22 mouse cellular contexts compared by ENCODE assay signal in genomic region chrX:17415163-17415562, GRCm38 (mm10).
A peak's percentile ranks its signal among the peaks of the same experiment; 100 is the strongest.
DNase-seq lines count a peak whose midpoint lies in the region; ATAC-seq and TF ChIP-seq lines count a peak whose summit lies in the region.
"Had no signal": no experiment of that assay in that cellular context is flagged by ENCODE, and none has a peak within 500 bp of the region (broad histone marks: within the 10 kb centered on the region; RNA-seq: fewer than 3 reads in every experiment).

No protein-coding gene starts in this region.

- DNase-seq in forebrain, embryonic 14.5 days (ENCODE audit: low spot score) = peak; percentile 2
- no peak for DNase-seq in forebrain, embryonic 11.5 days (ENCODE audit: low spot score)
- DNase-seq in forebrain, postnatal 0 days = peak; percentile 3
- no peak for DNase-seq in forebrain, embryonic 10.5 days (ENCODE audit: extremely low spot score, low spot score)
- DNase-seq: adrenal gland, adult 2 months; adrenal gland, adult 8-10 months; adrenal gland, postnatal 10 days; adrenal gland, postnatal 14 days; adrenal gland, postnatal 25 days; adrenal gland, postnatal 36 days; B cell, adult 2 months; cerebellum, adult 11 months; cerebellum, adult 11-12 months had no signal

- no peak overlapping the region for H3K27ac ChIP-seq in forebrain, embryonic 14.5 days (ENCODE audit: low read depth, low read length)
- no peak overlapping the region for H3K27ac ChIP-seq in forebrain, embryonic 12.5 days
- no peak overlapping the region for H3K27ac ChIP-seq in forebrain, embryonic 15.5 days (replicated peaks)
- H3K27ac ChIP-seq in forebrain, embryonic 13.5 days = no peak overlapping the region
- no peak overlapping the region for H3K27ac ChIP-seq in forebrain, embryonic 16.5 days (ENCODE audit: low read length)
- no peak overlapping the region for H3K27ac ChIP-seq in forebrain, embryonic 11.5 days (ENCODE audit: low read depth, low read length)
- no peak overlapping the region for H3K27ac ChIP-seq in forebrain, postnatal 0 days (ENCODE audit: low read depth, low read length)
- no peak overlapping the region for H3K27ac ChIP-seq in forebrain, embryonic 10.5 days

- WGBS in forebrain, embryonic 14.5 days = 72% methylated on average over 4 of the region's 4 CpGs
- WGBS in forebrain, embryonic 12.5 days = 77% methylated on average over 4 of the region's 4 CpGs
- WGBS in forebrain, embryonic 15.5 days = 69% methylated on average over 4 of the region's 4 CpGs
- 73% methylated on average over 4 of the region's 4 CpGs for WGBS in forebrain, embryonic 13.5 days
- 64% methylated on average over 4 of the region's 4 CpGs for WGBS in forebrain, embryonic 16.5 days
- WGBS in forebrain, embryonic 11.5 days = 85% methylated on average over 4 of the region's 4 CpGs
- WGBS in forebrain, postnatal 0 days = 63% methylated on average over 4 of the region's 4 CpGs
- 82% methylated on average over 4 of the region's 4 CpGs for WGBS in forebrain, embryonic 10.5 days

- H3K4me3 ChIP-seq in forebrain, embryonic 14.5 days (ENCODE audit: low read depth, low read length) = no peak overlapping the region
- H3K4me3 ChIP-seq in forebrain, embryonic 12.5 days (replicated peaks) = no peak overlapping the region
- no peak overlapping the region for H3K4me3 ChIP-seq in forebrain, embryonic 15.5 days
- no peak overlapping the region for H3K4me3 ChIP-seq in forebrain, embryonic 13.5 days
- H3K4me3 ChIP-seq in forebrain, embryonic 16.5 days (replicated peaks; ENCODE audit: low read length) = no peak overlapping the region
- H3K4me3 ChIP-seq in forebrain, embryonic 11.5 days (ENCODE audit: low read depth, low read length) = no peak overlapping the region
- H3K4me3 ChIP-seq in forebrain, postnatal 0 days (ENCODE audit: low read depth, low read length) = no peak overlapping the region
- H3K4me3 ChIP-seq in forebrain, embryonic 10.5 days = no peak overlapping the region

- TF ChIP-seq CTCF in forebrain, postnatal 0 days (IDR thresholded peaks at IDR 0.05; ENCODE audit: low read depth) = no peak

- H3K9ac ChIP-seq in forebrain, embryonic 14.5 days (ENCODE audit: low read length) = no peak overlapping the region
- no peak overlapping the region for H3K9ac ChIP-seq in forebrain, embryonic 12.5 days
- H3K9ac ChIP-seq in forebrain, embryonic 15.5 days (replicated peaks) = no peak overlapping the region
- H3K9ac ChIP-seq in forebrain, embryonic 13.5 days = no peak overlapping the region
- no peak overlapping the region for H3K9ac ChIP-seq in forebrain, embryonic 16.5 days (replicated peaks; ENCODE audit: low read depth, low read length)
- no peak overlapping the region for H3K9ac ChIP-seq in forebrain, embryonic 11.5 days (ENCODE audit: low read length)
- no peak overlapping the region for H3K9ac ChIP-seq in forebrain, postnatal 0 days

- ATAC-seq in forebrain, embryonic 14.5 days = no peak
- ATAC-seq in forebrain, embryonic 12.5 days (ENCODE audit: low FRiP score) = no peak
- ATAC-seq in forebrain, embryonic 15.5 days (replicated peaks) = peak; percentile 70; the same call in 1 of the 2 replicates
- ATAC-seq in forebrain, embryonic 13.5 days = no peak; the same call in 1 of the 2 replicates
- peak; percentile 66 for ATAC-seq in forebrain, embryonic 16.5 days
- no peak for ATAC-seq in forebrain, embryonic 11.5 days (replicated peaks; ENCODE audit: low FRiP score)
- ATAC-seq in forebrain, postnatal 0 days = no peak
- ATAC-seq: activated CD4-positive, CD25-positive, alpha-beta regulatory T cell, adult 4 months; CD4-positive, CD25-positive, alpha-beta regulatory T cell, adult 4 months; Patski had no signal

- H3K4me2 ChIP-seq in forebrain, embryonic 14.5 days (ENCODE audit: low read length) = no peak overlapping the region
- no peak overlapping the region for H3K4me2 ChIP-seq in forebrain, embryonic 12.5 days
- H3K4me2 ChIP-seq in forebrain, embryonic 15.5 days (replicated peaks) = no peak overlapping the region
- H3K4me2 ChIP-seq in forebrain, embryonic 13.5 days = no peak overlapping the region
- H3K4me2 ChIP-seq in forebrain, embryonic 16.5 days (ENCODE audit: low read length) = no peak overlapping the region
- H3K4me2 ChIP-seq in forebrain, embryonic 11.5 days (ENCODE audit: low read depth, low read length, severe bottlenecking) = no peak overlapping the region
- no peak overlapping the region for H3K4me2 ChIP-seq in forebrain, postnatal 0 days (ENCODE audit: low read depth)

- H3K4me1 ChIP-seq in forebrain, embryonic 14.5 days (ENCODE audit: control insufficient read depth, insufficient read depth, low read length) = no peaks in the 10 kb centered on the region
- no peaks in the 10 kb centered on the region for H3K4me1 ChIP-seq in forebrain, embryonic 12.5 days
- H3K4me1 ChIP-seq in forebrain, embryonic 15.5 days = no peaks in the 10 kb centered on the region
- H3K4me1 ChIP-seq in forebrain, embryonic 13.5 days = no peaks in the 10 kb centered on the region
- no peaks in the 10 kb centered on the region for H3K4me1 ChIP-seq in forebrain, embryonic 16.5 days (replicated peaks; ENCODE audit: control insufficient read depth, insufficient read depth, low read length)
- H3K4me1 ChIP-seq in forebrain, embryonic 11.5 days (replicated peaks; ENCODE audit: control insufficient read depth, insufficient read depth, low read length) = no peaks in the 10 kb centered on the region
- no peaks in the 10 kb centered on the region for H3K4me1 ChIP-seq in forebrain, postnatal 0 days (ENCODE audit: insufficient read depth)
- H3K4me1 ChIP-seq in forebrain, embryonic 10.5 days = no peaks in the 10 kb centered on the region

- no peaks in the 10 kb centered on the region for H3K36me3 ChIP-seq in forebrain, embryonic 14.5 days (ENCODE audit: control insufficient read depth, insufficient read depth, low read length)
- H3K36me3 ChIP-seq in forebrain, embryonic 12.5 days (replicated peaks) = no peaks in the 10 kb centered on the region
- no peaks in the 10 kb centered on the region for H3K36me3 ChIP-seq in forebrain, embryonic 15.5 days
- H3K36me3 ChIP-seq in forebrain, embryonic 13.5 days (ENCODE audit: poor library complexity, severe bottlenecking) = no peaks in the 10 kb centered on the region
- no peaks in the 10 kb centered on the region for H3K36me3 ChIP-seq in forebrain, embryonic 16.5 days (ENCODE audit: control insufficient read depth, insufficient read depth)
- H3K36me3 ChIP-seq in forebrain, embryonic 11.5 days (ENCODE audit: control insufficient read depth, insufficient read depth, low read length) = no peaks in the 10 kb centered on the region
- H3K36me3 ChIP-seq in forebrain, postnatal 0 days (ENCODE audit: insufficient read depth) = no peaks in the 10 kb centered on the region
- no peaks in the 10 kb centered on the region for H3K36me3 ChIP-seq in forebrain, embryonic 10.5 days (replicated peaks)
- H3K36me3 ChIP-seq: G1E had no signal

- no peaks in the 10 kb centered on the region for H3K9me3 ChIP-seq in forebrain, embryonic 14.5 days (replicated peaks; ENCODE audit: control insufficient read depth, low read length)
- no peaks in the 10 kb centered on the region for H3K9me3 ChIP-seq in forebrain, embryonic 12.5 days
- no peaks in the 10 kb centered on the region for H3K9me3 ChIP-seq in forebrain, embryonic 15.5 days
- no peaks in the 10 kb centered on the region for H3K9me3 ChIP-seq in forebrain, embryonic 13.5 days (replicated peaks)
- H3K9me3 ChIP-seq in forebrain, embryonic 16.5 days (ENCODE audit: control insufficient read depth, low read length) = no peaks in the 10 kb centered on the region
- H3K9me3 ChIP-seq in forebrain, embryonic 11.5 days (ENCODE audit: control insufficient read depth, low read length) = no peaks in the 10 kb centered on the region
- no peaks in the 10 kb centered on the region for H3K9me3 ChIP-seq in forebrain, postnatal 0 days (ENCODE audit: low read length)
- H3K9me3 ChIP-seq in forebrain, embryonic 10.5 days = no peaks in the 10 kb centered on the region
- H3K9me3 ChIP-seq: G1E had no signal

- no peaks in the 10 kb centered on the region for H3K27me3 ChIP-seq in forebrain, embryonic 14.5 days (replicated peaks; ENCODE audit: control insufficient read depth, insufficient read depth, low read length)
- no peaks in the 10 kb centered on the region for H3K27me3 ChIP-seq in forebrain, embryonic 12.5 days
- H3K27me3 ChIP-seq in forebrain, embryonic 15.5 days = no peaks in the 10 kb centered on the region
- H3K27me3 ChIP-seq in forebrain, embryonic 13.5 days = no peaks in the 10 kb centered on the region
- H3K27me3 ChIP-seq in forebrain, embryonic 16.5 days (replicated peaks; ENCODE audit: control insufficient read depth, insufficient read depth, low read length) = no peaks in the 10 kb centered on the region
- no peaks in the 10 kb centered on the region for H3K27me3 ChIP-seq in forebrain, embryonic 11.5 days (ENCODE audit: control insufficient read depth, insufficient read depth, low read length)
- H3K27me3 ChIP-seq in forebrain, postnatal 0 days (ENCODE audit: insufficient read depth, low read length) = no peaks in the 10 kb centered on the region
- no peaks in the 10 kb centered on the region for H3K27me3 ChIP-seq in forebrain, embryonic 10.5 days (ENCODE audit: poor library complexity, severe bottlenecking)
- H3K27me3 ChIP-seq: CH12.LX had no signal

Comparison
In these comparisons a context has a peak if more than half of its experiments do, and no peak if none do; other contexts are left out.
1. ATAC-seq: peak in forebrain, embryonic 15.5 days (single experiment) and forebrain, embryonic 16.5 days (single experiment); none in forebrain, embryonic 14.5 days (single experiment), forebrain, embryonic 12.5 days (single experiment), forebrain, embryonic 13.5 days (single experiment), forebrain, embryonic 11.5 days (single experiment) and forebrain, postnatal 0 days (single experiment).
2. DNase-seq: peak in forebrain, embryonic 14.5 days (single experiment) and forebrain, postnatal 0 days (single experiment); none in forebrain, embryonic 11.5 days (single experiment) and forebrain, embryonic 10.5 days (single experiment).